Mouse (Mus musculus) naive thymus-derived CD4-positive, alpha-beta T cell, adult 2 months (primary cell): Measurements from ENCODE around the gene Styx.

Experiments
- DNase-seq: peaks from one replicate; pipeline ENCODE4 v3.0.0-alpha.2; 2011; ENCODE audit warnings: low read depth

Gene Styx

GRCm38 (mm10) chr14:45438931-45439275, 88.0 kb downstream of the Styx start:
- no peak for DNase-seq

- no peak for DNase-seq
Measured at GRCm38 (mm10) chr14:45439387-45439786, 88.5 kb downstream of the Styx start.

GRCm38 (mm10) chr14:45441291-45441690, 90.4 kb downstream of the Styx start:
- DNase-seq = no peak

GRCm38 (mm10) chr14:45442781-45443560, 92.1 kb downstream of the Styx start:
- DNase-seq = no peak

- DNase-seq = no peak
Measured at GRCm38 (mm10) chr14:45444870-45445269, 94.0 kb downstream of the Styx start.

- no peak for DNase-seq
Measured at GRCm38 (mm10) chr14:45445445-45445844, 94.6 kb downstream of the Styx start.

GRCm38 (mm10) chr14:45446777-45447176, 95.9 kb downstream of the Styx start:
- no peak for DNase-seq

GRCm38 (mm10) chr14:45451090-45451489, 100.2 kb downstream of the Styx start:
- DNase-seq = no peak

- no peak for DNase-seq
Measured at GRCm38 (mm10) chr14:45452148-45452547, 101.3 kb downstream of the Styx start.

- DNase-seq = no peak
Measured at GRCm38 (mm10) chr14:45452861-45453512, 102.1 kb downstream of the Styx start.

GRCm38 (mm10) chr14:45453538-45454233, 102.8 kb downstream of the Styx start:
- DNase-seq = no peak

- no peak for DNase-seq
Measured at GRCm38 (mm10) chr14:45455651-45456501, 105.0 kb downstream of the Styx start.

GRCm38 (mm10) chr14:45456502-45456846, 105.6 kb downstream of the Styx start:
- no peak for DNase-seq

- no peak for DNase-seq
Measured at GRCm38 (mm10) chr14:45457003-45457402, 106.1 kb downstream of the Styx start.

GRCm38 (mm10) chr14:45459877-45460276, 109.0 kb downstream of the Styx start:
- no peak for DNase-seq

GRCm38 (mm10) chr14:45460491-45460890, 109.6 kb downstream of the Styx start:
- no peak for DNase-seq

- no peak for DNase-seq
Measured at GRCm38 (mm10) chr14:45461945-45462344, 111.1 kb downstream of the Styx start.

GRCm38 (mm10) chr14:45462374-45462773, 111.5 kb downstream of the Styx start:
- no peak for DNase-seq

- DNase-seq = no peak
Measured at GRCm38 (mm10) chr14:45462875-45463475, 112.1 kb downstream of the Styx start.

GRCm38 (mm10) chr14:45463599-45463998, 112.7 kb downstream of the Styx start:
- no peak for DNase-seq
